Mouse (Mus musculus): Measurements from ENCODE around the gene Pmm2. TPM values are rescaled to one million over a fixed set of nuclear protein-coding genes. Genes with fewer than 3 reads are reported as not detected.

The Pmm2 gene
- total RNA-seq, 2 experiments from 2014 or later, result 36.5 to 39.0 TPM

DNA sequence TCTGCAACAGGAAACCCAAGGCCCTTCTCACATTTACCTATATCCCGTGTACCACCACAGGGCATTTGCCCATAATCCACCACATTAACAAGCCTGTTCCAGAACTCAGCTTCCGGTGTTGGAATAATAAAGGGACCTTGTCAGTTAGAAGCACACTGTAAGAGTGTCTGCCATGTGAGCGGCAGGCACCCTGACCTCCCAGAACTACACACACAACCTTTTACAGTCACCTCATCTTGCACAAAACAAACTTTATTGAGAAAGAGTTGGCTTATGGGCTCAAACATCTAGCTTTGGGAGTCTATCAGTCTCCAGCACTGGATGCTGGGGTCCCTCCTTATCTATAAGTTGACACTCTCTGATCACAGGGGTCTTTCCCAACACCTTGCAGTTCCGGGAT lies 20.9 kb downstream of the Pmm2 start:
- DNase-seq, result no peak

DNA sequence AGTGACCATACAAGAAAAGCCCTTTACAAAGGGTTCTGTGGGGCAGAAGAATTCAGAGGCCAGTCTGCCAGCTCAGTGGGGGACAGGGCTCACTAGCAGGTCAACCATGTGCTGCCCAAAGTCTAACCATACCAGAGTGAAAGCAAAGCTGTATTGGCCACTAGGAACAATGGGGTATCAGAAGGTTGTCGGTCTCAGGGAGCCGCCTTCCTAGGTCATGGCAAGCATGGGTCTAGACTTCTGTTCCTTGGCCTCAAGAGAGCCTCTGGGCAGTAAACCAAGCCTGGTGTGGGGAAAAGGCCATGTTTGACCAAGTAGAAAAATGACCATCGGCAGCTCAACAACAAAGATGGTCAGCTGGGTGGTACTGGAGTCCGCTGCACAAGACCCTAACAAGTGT lies 21.3 kb downstream of the Pmm2 start:
- peak; percentile 40 for DNase-seq

DNA sequence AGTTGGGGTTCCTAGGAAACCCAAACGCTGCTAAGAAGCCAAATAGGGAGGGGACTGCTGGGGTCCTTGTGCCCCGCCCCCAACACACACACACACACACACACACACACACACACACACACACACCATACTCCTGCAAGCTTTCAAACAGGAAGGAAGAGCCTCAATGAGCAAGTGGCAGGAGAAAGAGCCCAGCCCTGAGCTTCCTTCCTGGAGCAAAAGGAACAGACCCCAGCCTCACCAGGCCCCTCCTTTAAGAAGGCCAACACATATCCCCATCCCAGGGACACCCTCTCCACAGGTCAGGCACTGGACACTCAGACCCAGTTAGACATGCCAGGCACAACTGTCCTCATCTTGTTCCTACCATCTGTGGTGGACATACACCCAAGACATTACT lies 25.5 kb downstream of the Pmm2 start:
- no peak for DNase-seq

DNA sequence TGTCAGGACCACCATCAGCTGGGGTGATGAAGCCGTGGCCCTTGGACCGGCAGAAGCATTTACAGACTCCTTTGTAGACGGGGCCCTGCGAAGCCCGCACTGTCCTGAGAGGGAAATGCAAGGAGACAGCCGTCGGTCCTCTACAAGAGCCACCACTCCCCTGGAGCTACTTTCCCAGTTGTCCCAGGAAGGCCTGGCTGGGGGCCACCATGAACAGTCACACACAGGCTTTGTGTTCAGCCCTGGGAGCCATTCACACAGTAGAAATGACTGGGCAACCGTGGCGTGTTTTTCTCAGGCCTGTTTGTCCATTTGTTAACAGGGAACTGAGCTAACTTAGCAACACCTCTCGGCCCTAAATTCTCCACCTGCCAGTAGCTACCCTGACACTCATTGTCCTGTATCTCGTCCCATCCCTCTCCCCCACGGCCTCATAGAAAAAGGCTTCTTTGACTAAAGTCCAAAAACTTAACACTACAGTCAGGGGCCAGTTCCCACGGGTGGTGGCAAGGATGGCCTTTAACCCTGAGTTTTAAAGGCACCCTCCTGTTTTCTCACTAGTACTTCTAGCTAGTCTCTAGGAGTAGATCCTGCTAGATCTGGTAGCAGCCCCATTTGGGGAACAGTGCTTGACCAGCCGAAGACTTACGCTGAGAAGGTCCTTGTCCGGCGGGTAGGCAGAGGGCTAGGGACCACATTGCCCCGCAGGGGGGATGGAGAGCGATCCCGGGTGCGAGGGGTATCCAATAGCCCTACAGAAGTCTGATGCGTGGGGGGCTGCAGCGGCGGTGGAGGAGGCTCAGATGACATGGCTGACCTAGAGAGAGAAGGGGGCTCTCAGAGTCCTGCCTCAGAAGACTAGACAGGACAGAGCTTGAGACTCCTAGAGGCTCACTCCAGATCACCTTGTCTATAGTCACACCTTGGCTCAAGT lies 26.4 kb downstream of the Pmm2 start:
- DNase-seq, result no peak

DNA sequence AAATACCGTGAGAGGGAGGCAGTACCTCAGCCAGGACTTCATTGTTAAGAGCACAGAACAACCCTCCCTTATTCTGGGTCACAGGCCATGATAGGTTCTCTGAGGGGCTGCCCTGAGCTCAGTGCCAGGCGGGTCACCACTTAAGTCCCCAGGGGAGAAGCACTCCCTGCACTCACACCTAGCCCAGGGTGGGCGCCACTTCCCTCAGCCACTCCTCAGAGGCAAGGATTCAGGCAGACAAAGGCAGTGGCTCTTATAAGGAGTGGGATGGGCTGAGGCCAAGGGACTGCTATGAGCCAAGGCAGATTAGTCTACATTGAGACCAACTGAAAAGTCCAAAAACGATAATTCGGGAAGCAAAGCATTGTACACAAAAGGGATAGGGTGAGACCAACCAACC lies 27.9 kb downstream of the Pmm2 start:
- DNase-seq, result no peak

DNA sequence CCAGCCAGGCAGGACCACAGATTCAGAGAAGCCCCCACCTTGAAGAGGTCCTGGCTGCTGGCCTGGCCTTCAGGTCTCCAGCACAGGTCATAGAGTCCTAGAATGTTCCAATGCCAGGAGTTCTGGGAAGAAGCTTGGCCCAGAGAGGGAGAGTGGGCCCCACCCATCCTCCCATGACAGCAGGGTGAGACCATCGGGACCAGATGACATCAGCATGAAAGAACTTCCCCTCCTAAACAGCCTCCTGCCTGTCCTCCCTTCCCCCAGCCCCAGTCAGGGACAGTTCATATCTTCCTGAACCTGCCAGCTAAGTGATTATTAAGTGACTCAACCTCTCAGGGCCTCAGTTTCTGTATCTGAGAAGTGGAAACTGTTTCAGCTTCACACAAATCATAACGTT lies 29.0 kb downstream of the Pmm2 start:
- peak; percentile 70 for DNase-seq

DNA sequence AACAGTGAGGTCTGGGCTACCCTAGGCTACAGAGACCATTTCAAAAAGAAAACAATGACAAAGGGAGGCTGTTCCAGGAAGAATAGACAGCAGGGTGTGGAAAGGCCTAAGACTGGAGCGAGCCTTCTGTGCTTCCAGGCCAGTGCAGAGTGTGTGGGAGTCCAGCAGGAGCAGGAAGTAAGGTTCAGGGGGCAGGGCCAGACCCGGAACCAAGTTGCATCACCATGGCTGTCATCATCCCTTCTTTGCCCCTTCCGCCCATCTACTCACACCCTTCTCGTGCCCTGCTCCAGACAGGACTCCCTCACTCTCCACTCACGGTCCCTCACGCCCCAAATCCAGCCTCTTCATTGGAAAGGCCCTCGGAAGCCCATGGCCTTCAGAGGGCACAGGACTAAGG lies 29.8 kb downstream of the Pmm2 start:
- DNase-seq, result peak; percentile 53

DNA sequence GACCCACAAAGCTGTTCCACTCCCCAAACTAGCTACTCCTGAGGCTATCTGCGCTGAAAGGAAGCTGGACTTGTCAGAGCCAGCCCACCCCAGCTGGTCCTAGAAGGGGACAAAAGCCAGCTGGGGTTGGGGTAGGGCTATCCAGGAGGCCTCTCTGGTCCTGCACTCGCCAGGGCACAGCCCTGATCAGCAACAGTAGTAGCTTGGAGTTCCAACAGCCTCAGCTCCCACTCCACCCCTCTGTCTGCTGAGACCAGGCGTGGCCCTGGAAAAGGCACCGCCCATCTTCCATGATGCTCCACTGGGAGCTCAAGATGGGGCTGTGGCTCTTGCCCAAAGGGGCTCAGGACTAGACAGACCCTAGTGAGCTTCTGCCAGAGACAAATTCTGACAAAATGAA lies 30.3 kb downstream of the Pmm2 start:
- DNase-seq, result peak; percentile 53

DNA sequence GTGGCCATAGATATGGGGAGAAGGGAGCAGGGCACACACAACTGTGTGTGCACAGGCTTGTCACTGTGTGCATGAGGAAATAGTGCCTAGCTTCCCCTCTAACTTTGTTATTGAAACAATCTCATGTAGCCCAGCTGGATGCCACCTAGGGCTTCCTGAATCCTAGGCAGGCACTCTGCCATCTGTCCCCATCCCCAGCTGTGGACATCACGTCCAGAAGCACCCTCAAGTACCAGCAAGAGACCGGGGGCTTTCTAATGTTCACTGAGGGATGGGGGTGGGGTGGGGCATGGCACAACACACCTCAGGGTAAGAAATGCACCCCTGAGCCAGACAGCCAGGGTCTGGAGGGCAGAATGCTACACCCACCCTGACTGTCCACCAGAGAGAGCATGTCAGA lies 30.9 kb downstream of the Pmm2 start:
- no peak for DNase-seq

DNA sequence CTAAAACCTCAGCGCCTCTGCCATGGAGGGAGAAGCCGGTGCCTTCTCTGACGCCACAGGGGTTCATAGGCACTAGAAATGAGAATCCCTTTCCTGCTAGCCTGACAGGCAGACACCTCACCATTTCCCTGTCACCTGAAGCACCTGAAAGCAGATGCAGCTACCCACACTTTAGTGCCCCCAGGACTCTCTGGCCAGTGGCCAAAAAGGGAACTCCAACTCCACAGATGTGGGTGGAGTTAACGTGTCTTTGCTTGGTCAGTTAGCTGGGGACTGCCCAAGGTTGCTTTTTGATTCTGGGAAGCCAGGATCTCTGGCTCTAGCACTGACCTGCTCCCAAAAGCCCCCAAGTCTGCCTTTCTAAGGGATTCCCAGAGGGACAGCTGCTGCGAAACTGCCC lies 32.0 kb downstream of the Pmm2 start:
- no peak for DNase-seq

DNA sequence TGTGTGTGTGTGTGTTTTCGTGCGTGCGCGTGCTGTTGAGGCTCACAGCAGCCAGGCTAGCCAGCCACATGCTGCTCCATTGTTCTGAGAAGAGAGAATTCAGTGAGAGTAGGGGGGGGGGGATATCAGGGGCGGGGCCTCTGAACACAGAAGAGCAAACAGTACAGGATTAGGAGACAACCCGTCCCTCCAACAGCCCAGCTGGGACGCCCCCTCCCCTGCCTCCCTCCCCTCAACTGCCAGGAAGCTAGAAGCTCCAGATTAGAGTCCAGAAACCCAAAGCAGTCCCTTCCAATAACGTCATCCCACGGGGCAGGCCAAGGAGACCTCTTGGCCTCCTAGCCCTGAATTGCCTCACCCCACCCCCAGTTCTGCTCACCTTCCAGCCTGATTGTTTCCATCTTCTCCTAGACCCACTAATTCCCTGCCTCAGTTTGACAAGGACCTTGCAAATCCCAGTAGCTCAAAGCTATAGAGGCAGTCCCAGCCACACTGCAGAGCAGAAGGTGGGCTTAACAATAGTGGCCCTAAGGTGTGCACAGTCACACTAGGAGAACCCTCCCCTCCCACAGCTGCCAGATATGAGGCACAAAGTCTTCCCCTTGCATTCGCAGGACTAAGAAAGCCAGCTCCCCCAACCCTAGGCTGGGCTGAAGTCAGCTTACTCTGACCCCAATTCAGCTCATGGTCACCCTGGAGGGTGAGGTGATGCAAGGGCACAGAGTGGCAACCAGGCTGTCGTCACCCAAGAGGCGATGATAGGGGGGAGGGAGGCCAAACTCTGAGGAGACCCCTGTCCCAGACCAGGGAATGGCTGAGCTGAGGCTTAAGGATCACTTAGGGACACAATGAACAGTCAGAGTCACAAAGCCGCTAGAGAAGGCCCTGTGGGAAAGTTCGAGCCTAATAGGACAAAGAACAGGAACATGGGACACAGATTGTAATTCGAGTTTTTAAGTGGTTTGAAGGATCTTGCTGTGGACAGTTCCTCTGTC lies 32.9 kb downstream of the Pmm2 start:
- no peak for DNase-seq

DNA sequence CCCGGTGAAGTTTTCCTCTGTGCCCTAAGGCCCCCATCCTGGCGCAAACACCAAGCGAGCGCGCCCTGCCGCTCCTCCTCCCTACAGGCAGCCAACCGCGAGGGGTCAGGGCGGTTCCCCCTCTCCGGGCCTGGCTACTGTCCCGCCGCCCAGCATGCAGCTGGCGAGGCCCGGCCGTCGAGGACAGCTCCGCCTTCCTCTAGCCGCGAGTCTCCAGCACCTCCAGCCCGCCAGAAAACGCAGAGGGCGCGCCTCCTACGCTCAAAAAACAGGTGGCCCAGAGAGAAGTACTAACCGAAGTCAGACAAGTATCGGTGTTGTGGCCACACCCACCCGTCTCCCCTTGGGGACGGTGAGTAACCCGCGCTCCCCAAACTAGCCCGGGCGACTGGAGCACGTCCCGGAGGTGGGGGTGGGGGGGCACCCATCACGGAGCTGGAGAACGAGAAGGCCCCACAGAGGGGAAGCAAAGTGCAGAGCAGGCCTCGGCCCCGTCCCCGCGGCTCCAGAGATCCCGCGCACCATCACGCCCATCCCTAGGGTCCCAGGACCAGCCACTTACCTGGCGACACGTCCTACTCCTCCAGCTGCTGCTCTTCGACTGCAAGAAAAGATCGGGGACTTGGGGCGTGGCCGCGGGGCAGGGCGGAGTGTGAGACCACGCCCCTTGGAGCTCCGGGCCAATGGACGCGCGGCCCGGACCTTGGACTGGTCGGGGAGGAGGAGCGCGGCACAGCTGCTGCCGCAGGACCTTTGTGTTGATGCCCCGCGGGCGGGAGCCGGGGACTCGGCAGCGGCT lies 34.3 kb downstream of the Pmm2 start, which contains the start of gene Carhsp1:
TSS of gene Carhsp1 (minus strand) at position 605 of the 799 bp plus-strand sequence.
- DNase-seq, result peak; percentile 96

DNA sequence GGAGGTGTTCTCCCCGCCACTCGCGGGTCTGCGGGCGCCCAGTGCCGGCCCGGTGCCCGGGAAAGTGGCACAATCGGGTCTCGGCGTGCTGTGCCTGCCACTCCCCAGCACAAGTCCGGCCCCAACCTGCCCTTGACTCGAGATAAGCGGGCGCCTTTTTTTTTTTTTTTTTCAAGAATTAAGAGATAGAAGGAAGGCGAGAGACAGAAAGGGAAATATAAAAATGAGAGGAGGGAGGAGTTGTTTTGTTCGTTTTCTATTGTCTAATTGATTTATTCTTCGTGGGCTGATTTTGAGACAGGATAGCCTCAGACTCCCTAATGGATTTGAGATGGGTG lies 34.8 kb downstream of the Pmm2 start:
- DNase-seq, result no peak

DNA sequence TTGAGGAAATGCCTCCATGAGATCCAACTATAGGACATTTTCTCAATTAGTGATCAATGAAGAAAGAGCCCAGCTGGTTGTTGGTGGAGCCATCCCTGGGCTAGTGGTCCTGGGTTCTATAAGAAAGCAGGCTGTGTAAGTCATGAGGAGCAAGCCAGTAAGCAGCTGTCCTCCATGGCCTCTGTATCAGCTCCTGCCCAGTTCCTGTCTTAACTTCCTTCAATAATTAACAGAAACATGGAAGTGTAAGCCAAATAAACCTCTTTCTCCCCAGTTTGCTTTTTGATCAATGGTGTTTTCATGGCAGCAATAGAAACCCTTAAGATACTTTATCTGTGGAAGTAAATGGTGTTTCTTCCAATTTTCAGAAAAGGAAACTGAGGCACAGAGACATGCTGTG lies 35.3 kb downstream of the Pmm2 start:
- no peak for DNase-seq

DNA sequence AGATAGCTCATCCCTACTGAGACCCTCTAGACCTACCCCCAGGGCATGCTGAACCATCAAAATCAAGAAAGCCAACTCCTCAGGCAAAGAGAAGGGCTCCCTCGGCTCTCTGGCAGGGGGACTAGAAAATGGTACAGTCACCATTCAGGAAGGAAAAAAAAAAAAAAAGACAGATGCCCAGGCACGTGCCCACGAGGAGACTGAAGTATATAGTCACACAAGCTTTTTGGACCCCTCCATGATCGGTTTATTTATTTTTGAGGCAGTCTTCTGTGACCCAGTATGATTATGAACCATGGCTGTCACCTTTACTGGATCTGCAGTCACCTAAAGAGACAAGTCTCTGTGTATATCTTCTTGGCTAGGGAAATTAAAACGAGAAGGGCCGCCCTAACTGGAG lies 35.9 kb downstream of the Pmm2 start:
- no peak for DNase-seq

DNA sequence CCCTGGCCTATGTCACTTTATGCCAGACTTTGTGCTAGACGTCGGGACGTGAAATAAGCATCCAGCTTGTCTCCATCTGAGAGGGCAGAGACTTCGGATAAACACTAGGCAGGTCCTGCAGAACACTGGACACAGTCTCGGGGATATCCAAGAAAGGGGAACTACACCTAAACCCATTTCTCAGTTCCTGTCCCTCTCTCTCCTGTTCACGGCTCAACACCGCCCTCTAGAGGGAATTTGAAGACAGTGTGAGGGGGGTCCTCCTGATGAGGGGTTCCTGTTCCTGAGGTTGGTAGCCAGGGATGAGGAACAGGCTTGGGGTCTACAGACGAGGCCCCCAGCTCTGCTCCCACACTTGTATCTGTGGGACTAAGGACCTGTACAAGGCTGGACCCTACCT lies 36.7 kb downstream of the Pmm2 start:
- DNase-seq, result peak; percentile 68

DNA sequence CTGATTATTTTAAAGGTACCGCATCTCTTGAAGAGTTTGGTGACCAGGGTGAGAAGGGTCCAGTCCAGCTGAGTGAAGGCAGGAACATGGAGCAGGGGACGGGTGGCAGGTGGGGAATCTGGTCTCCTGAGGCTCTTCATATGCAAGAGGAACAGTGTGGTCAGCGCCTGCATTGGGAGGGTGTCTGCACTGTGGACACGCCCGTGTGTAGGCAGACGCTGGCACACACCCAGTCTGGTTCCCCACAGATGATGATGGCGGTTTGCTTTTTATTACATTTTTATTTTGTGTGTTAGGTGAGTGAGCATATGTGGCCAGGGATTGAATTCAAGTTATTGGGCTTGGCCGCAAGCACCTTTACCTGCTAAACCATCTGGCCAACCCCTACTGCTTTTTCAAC lies 38.1 kb downstream of the Pmm2 start:
- no peak for DNase-seq

DNA sequence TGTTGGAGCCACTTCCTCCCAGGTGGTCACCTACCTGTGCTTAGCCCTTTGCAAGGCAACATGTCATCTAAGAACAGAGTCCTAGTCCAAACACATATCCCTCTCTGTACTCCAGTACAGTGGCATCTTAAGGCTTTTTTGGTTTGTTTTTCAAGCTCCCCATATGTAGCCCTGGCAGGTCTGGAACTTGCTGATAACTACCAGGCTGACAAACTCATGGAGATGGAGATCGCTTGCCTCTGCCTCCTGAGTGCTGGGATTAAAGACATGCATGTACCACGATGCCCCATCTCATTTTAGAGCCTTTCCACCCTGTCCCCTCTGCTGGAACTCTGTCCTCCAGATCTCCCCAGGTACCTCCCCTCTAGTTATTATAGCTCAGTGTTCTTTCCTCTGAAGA lies 38.8 kb downstream of the Pmm2 start:
- no peak for DNase-seq

DNA sequence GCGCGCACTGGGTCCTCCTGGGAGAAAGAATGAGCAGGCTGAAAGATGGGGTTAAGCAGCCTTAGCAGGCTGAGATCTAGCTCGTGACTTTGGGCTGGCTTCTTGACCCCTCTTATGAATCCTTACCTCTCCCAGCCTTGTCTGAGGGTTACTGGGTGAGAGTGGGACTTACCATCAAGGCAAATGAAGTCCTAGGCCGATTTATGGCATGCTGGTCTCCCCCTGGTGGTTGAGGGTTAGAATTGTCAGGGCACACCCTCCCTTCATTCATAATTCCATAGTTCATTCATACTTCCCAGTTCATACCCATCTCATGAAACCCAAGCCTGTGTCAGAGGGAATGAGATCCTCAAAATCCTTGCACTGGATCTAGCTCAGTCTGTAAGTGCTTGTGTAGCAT lies 39.3 kb downstream of the Pmm2 start:
- DNase-seq, result peak; percentile 73

DNA sequence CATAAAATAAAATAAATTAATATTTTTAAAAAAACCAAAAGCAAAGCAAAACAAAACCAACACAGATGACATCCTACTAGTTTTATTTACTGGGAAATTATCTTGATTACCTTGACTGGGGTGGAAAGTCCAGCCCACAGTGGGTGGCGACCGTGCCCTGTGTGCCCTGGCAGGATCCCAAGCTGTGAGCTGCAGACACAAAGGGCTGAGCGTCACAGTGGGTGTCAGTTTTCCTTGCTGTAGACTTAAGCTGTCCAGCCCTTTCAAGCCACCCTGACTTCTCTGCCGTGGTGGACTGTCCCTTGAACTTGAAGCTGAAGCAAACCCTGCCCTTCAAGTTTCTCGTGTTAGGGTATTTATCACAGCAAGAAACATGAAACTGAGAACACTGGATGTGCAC lies 40.6 kb downstream of the Pmm2 start:
- DNase-seq, result no peak

DNA sequence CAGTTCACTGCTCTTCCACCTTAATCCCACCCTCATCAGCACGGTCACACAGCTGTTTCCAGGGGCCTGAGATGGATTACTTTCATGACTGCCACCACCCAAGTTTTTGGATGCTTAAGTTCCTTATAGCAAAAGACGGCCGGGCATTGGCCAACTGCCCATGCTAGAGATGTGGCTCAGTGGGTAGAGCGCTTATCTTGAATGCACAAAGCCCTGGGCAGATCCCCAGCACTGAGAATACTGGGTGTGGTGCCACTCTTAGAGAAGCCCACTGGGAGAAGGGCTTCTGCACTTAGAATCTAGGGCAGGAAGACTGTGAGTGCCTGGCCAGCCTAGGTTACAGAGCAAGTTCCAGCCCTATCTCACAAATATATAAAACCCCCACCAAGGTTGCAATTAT lies 41.2 kb downstream of the Pmm2 start:
- DNase-seq, result no peak

DNA sequence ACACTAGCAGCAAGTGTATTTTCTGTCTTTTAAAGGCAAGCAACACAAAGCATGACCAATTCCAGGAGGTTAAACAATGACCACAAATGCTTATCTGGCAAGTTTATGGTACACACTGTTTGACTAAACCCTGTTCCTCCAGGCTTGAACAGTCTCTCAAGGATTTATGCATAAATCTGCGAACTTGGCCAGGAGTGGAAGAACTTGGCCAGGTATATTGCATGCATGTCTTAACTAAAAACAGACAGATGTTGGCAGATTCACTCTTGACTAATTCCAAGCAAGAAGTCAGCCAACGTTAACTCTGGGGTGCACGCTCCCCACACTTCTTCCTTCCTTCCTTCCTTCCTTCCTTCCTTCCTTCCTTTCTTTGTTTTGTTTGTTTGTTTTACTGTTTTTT lies 42.3 kb downstream of the Pmm2 start:
- no peak for DNase-seq

DNA sequence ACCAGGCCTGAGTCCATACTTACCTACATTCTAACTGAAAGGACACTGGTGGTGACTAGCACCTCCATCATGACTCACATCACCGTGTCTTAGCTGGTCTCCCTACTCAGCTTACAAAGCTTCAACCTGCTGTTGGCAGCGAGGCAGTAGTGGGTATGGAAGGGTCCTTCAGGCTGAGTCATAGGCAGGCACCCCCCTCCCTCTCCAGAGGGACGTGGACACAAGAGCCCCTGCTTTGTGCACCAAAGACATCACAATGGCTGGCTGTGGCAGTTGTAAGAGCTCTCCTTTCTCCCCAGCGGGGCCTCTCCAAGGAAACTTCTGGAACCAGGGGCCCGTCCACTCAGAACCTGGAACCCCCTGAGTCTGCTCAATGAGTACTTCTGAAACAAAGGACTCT lies 43.0 kb downstream of the Pmm2 start, which contains the start of gene Gm5767:
TSS of gene Gm5767 (plus strand) at position 301 of the 400 bp plus-strand sequence.
- no peak for DNase-seq
